In genomic region chr1:183194763-183195162, GRCm38 (mm10) we compare ENCODE assay signal across 22 mouse cellular contexts. TPM values are rescaled to one million over a fixed set of nuclear protein-coding genes. Genes with fewer than 3 reads are reported as not detected.
DNase-seq lines count a peak whose midpoint lies in the region; ATAC-seq and TF ChIP-seq lines count a peak whose summit lies in the region.
"Had no signal": no experiment of that assay in that cellular context is flagged by ENCODE, and none has a peak within 500 bp of the region (broad histone marks: within the 10 kb centered on the region; RNA-seq: fewer than 3 reads in every experiment).

No protein-coding gene starts in this region.

- H3K9me3 ChIP-seq in embryonic facial prominence, embryonic 12.5 days = no peaks in the 10 kb centered on the region
- H3K9me3 ChIP-seq in embryonic facial prominence, embryonic 10.5 days = no peaks in the 10 kb centered on the region
- no peaks in the 10 kb centered on the region for H3K9me3 ChIP-seq in kidney, embryonic 16.5 days (ENCODE audit: low read length)
- no peaks in the 10 kb centered on the region for H3K9me3 ChIP-seq in kidney, embryonic 15.5 days (replicated peaks)
- H3K9me3 ChIP-seq in limb, embryonic 15.5 days = no peaks in the 10 kb centered on the region
- H3K9me3 ChIP-seq: liver, embryonic 15.5 days; lung, embryonic 15.5 days; neural tube, embryonic 15.5 days; stomach, embryonic 15.5 days had no signal

- no peak overlapping the region for H3K9ac ChIP-seq in embryonic facial prominence, embryonic 12.5 days
- no peak overlapping the region for H3K9ac ChIP-seq in kidney, embryonic 16.5 days (replicated peaks; ENCODE audit: low read length)
- no peak overlapping the region for H3K9ac ChIP-seq in kidney, embryonic 15.5 days
- H3K9ac ChIP-seq in limb, embryonic 15.5 days = no peak overlapping the region
- H3K9ac ChIP-seq: liver, embryonic 15.5 days; lung, embryonic 15.5 days; neural tube, embryonic 15.5 days; stomach, embryonic 15.5 days had no signal

- H3K4me2 ChIP-seq in embryonic facial prominence, embryonic 12.5 days (replicated peaks) = no peak overlapping the region
- H3K4me2 ChIP-seq in kidney, embryonic 16.5 days (replicated peaks; ENCODE audit: low read depth, low read length) = no peak overlapping the region
- H3K4me2 ChIP-seq in kidney, embryonic 15.5 days = no peak overlapping the region
- no peak overlapping the region for H3K4me2 ChIP-seq in limb, embryonic 15.5 days
- H3K4me2 ChIP-seq: liver, embryonic 15.5 days; lung, embryonic 15.5 days; neural tube, embryonic 15.5 days; stomach, embryonic 15.5 days had no signal

- no peaks in the 10 kb centered on the region for H3K27me3 ChIP-seq in embryonic facial prominence, embryonic 12.5 days
- H3K27me3 ChIP-seq in embryonic facial prominence, embryonic 10.5 days (replicated peaks; ENCODE audit: low read depth, poor library complexity, severe bottlenecking) = no peaks in the 10 kb centered on the region
- no peaks in the 10 kb centered on the region for H3K27me3 ChIP-seq in kidney, embryonic 16.5 days (ENCODE audit: insufficient read depth, low read length)
- no peaks in the 10 kb centered on the region for H3K27me3 ChIP-seq in kidney, embryonic 15.5 days
- H3K27me3 ChIP-seq in limb, embryonic 15.5 days = no peaks in the 10 kb centered on the region
- H3K27me3 ChIP-seq: liver, embryonic 15.5 days; lung, embryonic 15.5 days; neural tube, embryonic 15.5 days; stomach, embryonic 15.5 days had no signal

- WGBS in embryonic facial prominence, embryonic 12.5 days = 80% methylated on average over 18 of the region's 18 CpGs
- 88% methylated on average over 18 of the region's 18 CpGs for WGBS in embryonic facial prominence, embryonic 10.5 days
- WGBS in kidney, embryonic 16.5 days = 82% methylated on average over 18 of the region's 18 CpGs
- 79% methylated on average over 18 of the region's 18 CpGs for WGBS in kidney, embryonic 15.5 days
- WGBS in limb, embryonic 15.5 days = 79% methylated on average over 18 of the region's 18 CpGs

- no peak overlapping the region for H3K4me3 ChIP-seq in embryonic facial prominence, embryonic 12.5 days
- no peak overlapping the region for H3K4me3 ChIP-seq in embryonic facial prominence, embryonic 10.5 days
- H3K4me3 ChIP-seq in kidney, embryonic 16.5 days (ENCODE audit: low read length) = no peak overlapping the region
- H3K4me3 ChIP-seq in kidney, embryonic 15.5 days (replicated peaks) = no peak overlapping the region
- H3K4me3 ChIP-seq in embryonic fibroblast, embryonic 13.5 days (ENCODE audit: insufficient read depth, low read length) = no peak overlapping the region
- H3K4me3 ChIP-seq in limb, embryonic 15.5 days = no peak overlapping the region
- H3K4me3 ChIP-seq: liver, embryonic 15.5 days; lung, embryonic 15.5 days; neural tube, embryonic 15.5 days; stomach, embryonic 15.5 days had no signal

- no peak for DNase-seq in embryonic facial prominence, embryonic 10.5 days (ENCODE audit: low spot score)
- no peak for DNase-seq in embryo, embryonic 9.5 days (ENCODE audit: extremely low spot score)
- DNase-seq: adrenal gland, postnatal 14 days; cerebellum, adult 9-10 months; gastrocnemius, postnatal 14 days; heart, postnatal 10 days; kidney, adult 18-20 months; kidney, postnatal 10 days; left cerebral cortex, postnatal 4 days; right cerebral cortex, adult 18-20 months had no signal

- ATAC-seq in embryonic facial prominence, embryonic 12.5 days (ENCODE audit: insufficient number of reproducible peaks, insufficient read depth, low FRiP score, low TSS enrichment) = no peak
- 0 out of 2 replicates have a peak, but pooled peaks have one; percentile 63 for ATAC-seq in kidney, embryonic 16.5 days (ENCODE audit: low FRiP score, low TSS enrichment)
- no peak for ATAC-seq in kidney, embryonic 15.5 days (replicated peaks; ENCODE audit: low FRiP score)
- ATAC-seq in limb, embryonic 15.5 days (ENCODE audit: insufficient number of reproducible peaks, low FRiP score, low TSS enrichment, low read depth) = no peak
- ATAC-seq in granulocyte monocyte progenitor cell, adult 5-6 weeks (replicated peaks; ENCODE audit: poor library complexity, severe bottlenecking) = no peak
- ATAC-seq: forebrain, embryonic 14.5 days had no signal

- peaks cover 55% of the 10 kb centered on the region for H3K4me1 ChIP-seq in embryonic facial prominence, embryonic 12.5 days
- H3K4me1 ChIP-seq in embryonic facial prominence, embryonic 10.5 days = peaks cover 45% of the 10 kb centered on the region
- H3K4me1 ChIP-seq in kidney, embryonic 16.5 days (ENCODE audit: insufficient read depth, low read length) = peaks cover 38% of the 10 kb centered on the region
- peaks cover 21% of the 10 kb centered on the region for H3K4me1 ChIP-seq in kidney, embryonic 15.5 days
- H3K4me1 ChIP-seq in embryonic fibroblast, embryonic 13.5 days (ENCODE audit: control insufficient read depth, insufficient read depth, low read length) = peaks cover 19% of the 10 kb centered on the region
- H3K4me1 ChIP-seq in limb, embryonic 15.5 days = peaks cover 49% of the 10 kb centered on the region
- H3K4me1 ChIP-seq: liver, embryonic 15.5 days had no signal

- H3K36me3 ChIP-seq in embryonic facial prominence, embryonic 12.5 days = no peaks in the 10 kb centered on the region
- peaks cover 3% of the 10 kb centered on the region; the same call in 1 of the 2 replicates for H3K36me3 ChIP-seq in embryonic facial prominence, embryonic 10.5 days (replicated peaks)
- H3K36me3 ChIP-seq in kidney, embryonic 16.5 days (ENCODE audit: insufficient read depth, low read length) = no peaks in the 10 kb centered on the region
- no peaks in the 10 kb centered on the region for H3K36me3 ChIP-seq in kidney, embryonic 15.5 days
- H3K36me3 ChIP-seq in limb, embryonic 15.5 days = no peaks in the 10 kb centered on the region
- H3K36me3 ChIP-seq: liver, embryonic 15.5 days; lung, embryonic 15.5 days; neural tube, embryonic 15.5 days; stomach, embryonic 15.5 days had no signal

- TF ChIP-seq CTCF in embryonic fibroblast, embryonic 13.5 days (IDR thresholded peaks at IDR 0.05; ENCODE audit: borderline replicate concordance, insufficient read depth, low read length) = no peak

- no peak for TF ChIP-seq POLR2A in embryonic fibroblast, embryonic 13.5 days (IDR thresholded peaks at IDR 0.05; ENCODE audit: low read depth, low read length)

- H3K27ac ChIP-seq in embryonic facial prominence, embryonic 12.5 days = peak overlapping the region; percentile 57
- no peak overlapping the region for H3K27ac ChIP-seq in embryonic facial prominence, embryonic 10.5 days (replicated peaks)
- H3K27ac ChIP-seq in kidney, embryonic 16.5 days (ENCODE audit: low read length) = no peak overlapping the region
- H3K27ac ChIP-seq in kidney, embryonic 15.5 days = no peak overlapping the region
- peak overlapping the region; percentile 11; the same call in 1 of the 2 replicates for H3K27ac ChIP-seq in embryonic fibroblast, embryonic 13.5 days (ENCODE audit: insufficient read depth, low read length)
- peak overlapping the region; percentile 61 for H3K27ac ChIP-seq in limb, embryonic 15.5 days
- H3K27ac ChIP-seq: liver, embryonic 15.5 days; lung, embryonic 15.5 days; macrophage; neural tube, embryonic 15.5 days; stomach, embryonic 15.5 days had no signal

RNA-seq across cellular contexts. Expression of gene Disp1, which starts 26.6 kb away (rescaled TPM):
- polyA plus RNA-seq in embryonic facial prominence, embryonic 12.5 days (2016; fragmentation: Nextera tagmentation; extraction: Ambion mirVana) = 18.6 and 19.1 TPM in 2 replicates
- polyA plus RNA-seq in embryonic facial prominence, embryonic 10.5 days (2016; fragmentation: Nextera tagmentation; extraction: Ambion mirVana) = 13.5 and 13.6 TPM in 2 replicates
- 12.8 and 15.9 TPM in 2 replicates for polyA plus RNA-seq in kidney, embryonic 16.5 days (2015; fragmentation: Nextera tagmentation; extraction: Ambion mirVana)
- polyA plus RNA-seq in kidney, embryonic 15.5 days (2015; fragmentation: Nextera tagmentation; extraction: Ambion mirVana) = 14.0 and 15.3 TPM in 2 replicates
- 25.3 and 26.5 TPM in 2 replicates for polyA plus RNA-seq in embryonic fibroblast, embryonic 13.5 days (2011; ENCODE audit: insufficient read length, low read depth, missing spikeins)
- polyA plus RNA-seq in limb, embryonic 15.5 days (2015; fragmentation: Nextera tagmentation; extraction: Ambion mirVana) = 30.3 and 34.8 TPM in 2 replicates
- total RNA-seq in granulocyte monocyte progenitor cell, adult 5-6 weeks (2014; fragmentation: Nextera tagmentation) = 4.1 and 8.3 TPM in 2 replicates
- 6.7 and 9.9 TPM in 2 replicates for total RNA-seq in granulocyte monocyte progenitor cell, adult 5-6 weeks (2017)

Comparison
In these comparisons a context has a peak if more than half of its experiments do, and no peak if none do; other contexts are left out.
1. H3K27ac ChIP-seq: peak in embryonic facial prominence, embryonic 12.5 days (single experiment), embryonic fibroblast, embryonic 13.5 days (single experiment) and limb, embryonic 15.5 days (single experiment); none in embryonic facial prominence, embryonic 10.5 days (single experiment), kidney, embryonic 16.5 days (single experiment) and kidney, embryonic 15.5 days (single experiment).